Mouse (Mus musculus) heart, adult 10 weeks (tissue): ENCODE results near the gene Misp. TPM values are rescaled to one million over a fixed set of nuclear protein-coding genes. Genes with fewer than 3 reads are reported as not detected.

Experiments
- polyA plus RNA-seq: library from polyadenylated mRNA; stranded (reverse); fragments of 350-450 nt; fragmentation: Illumina TruSeq; extraction: RNeasy Lipid Tissue Mini Kit (QIAGEN cat#74804); gene quantifications from one replicate; pipeline ENCODE4 v1.2.3, GENCODE M21; 2014; ENCODE audit warnings: low read depth, low replicate concordance

Misp gene
- 0.99 TPM for polyA plus RNA-seq

DNA sequence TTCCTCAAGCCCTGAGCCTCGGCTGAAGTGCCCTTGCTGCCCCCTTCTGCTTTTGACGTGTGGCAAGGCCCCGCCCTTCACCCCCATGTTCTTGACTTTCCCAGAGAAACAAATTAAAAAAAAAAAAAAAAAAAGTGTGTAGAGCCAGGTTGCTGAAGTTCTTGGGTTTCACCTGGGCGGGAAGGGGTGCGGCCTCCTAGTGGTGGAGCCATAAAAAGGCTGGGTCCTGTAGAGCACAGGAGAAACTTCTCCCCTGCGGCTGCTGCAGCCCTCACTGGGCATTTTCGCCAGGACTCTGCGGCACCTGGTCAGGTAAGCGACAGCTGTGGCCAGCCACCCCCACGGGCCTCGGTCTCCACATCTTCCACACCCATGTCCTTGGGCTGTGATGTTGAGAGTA, at the start of gene Misp:
Gene Misp, plus strand, starts transcription at position 208 of the 400 bp plus-strand sequence.

GRCm38 (mm10) chr10:79777103-79777531, 43.7 kb upstream of the Misp start, which contains the start of gene Fstl3:
Gene Fstl3 (plus strand): TSS chr10:79777272.

GRCm38 (mm10) chr10:79790861-79791260, 29.9 kb upstream of the Misp start, which contains the start of gene Prss57:
Gene Prss57 (minus strand): TSS chr10:79790961.

GRCm38 (mm10) chr10:79793051-79793737, 27.6 kb upstream of the Misp start, which contains the start of gene Palm:
Gene Palm (plus strand): TSS chr10:79793572.

GRCm38 (mm10) chr10:79853860-79854795, 33.3 kb downstream of the Misp start, which contains the start of gene Ptbp1:
Gene Ptbp1 (plus strand): TSS chr10:79854427.

GRCm38 (mm10) chr10:79874290-79874862, 53.6 kb downstream of the Misp start, which contains the start of the genes Prtn3 and Plppr3:
Gene Prtn3 (plus strand): TSS chr10:79874476.
Gene Plppr3 (minus strand): TSS chr10:79874634.

Other genes starting within 250 kb of the Misp start
- not detected for gene Theg, start 233.7 kb upstream of the Misp start, polyA plus RNA-seq
- not detected for gene C2cd4c, start 207.0 kb upstream of the Misp start, polyA plus RNA-seq
- 2.7 TPM for gene Shc2, start 183.1 kb upstream of the Misp start, polyA plus RNA-seq
- gene Odf3l2, start 175.3 kb upstream of the Misp start, polyA plus RNA-seq = not detected
- not detected for gene Madcam1, start 156.4 kb upstream of the Misp start, polyA plus RNA-seq
- gene Tpgs1, start 151.6 kb upstream of the Misp start, polyA plus RNA-seq = 15.6 TPM
- 255 TPM for gene Cdc34, start 138.8 kb upstream of the Misp start, polyA plus RNA-seq
- gene Gzmm, start 132.0 kb upstream of the Misp start, polyA plus RNA-seq = 9.9 TPM
- gene Bsg, start 116.5 kb upstream of the Misp start, polyA plus RNA-seq = 2,003 TPM
- 13.4 TPM for gene Hcn2, start 104.4 kb upstream of the Misp start, polyA plus RNA-seq
- gene Polrmt, start 74.4 kb upstream of the Misp start, polyA plus RNA-seq = 44.1 TPM
- not detected for gene Fgf22, start 65.9 kb upstream of the Misp start, polyA plus RNA-seq
- 22.6 TPM for gene Rnf126, start 54.0 kb upstream of the Misp start, polyA plus RNA-seq
- 8.3 TPM for gene Fstl3, start 43.7 kb upstream of the Misp start, polyA plus RNA-seq
- gene Prss57, start 30.0 kb upstream of the Misp start, polyA plus RNA-seq = not detected
- gene Palm, start 27.4 kb upstream of the Misp start, polyA plus RNA-seq = 53.4 TPM
- gene Ptbp1, start 33.4 kb downstream of the Misp start, polyA plus RNA-seq = 38.6 TPM
- not detected for gene Prtn3, start 53.5 kb downstream of the Misp start, polyA plus RNA-seq
- gene Plppr3, start 53.6 kb downstream of the Misp start, polyA plus RNA-seq = 0.34 TPM
- gene Elane, start 65.3 kb downstream of the Misp start, polyA plus RNA-seq = not detected
- gene Cfd, start 69.9 kb downstream of the Misp start, polyA plus RNA-seq = 72.1 TPM
- 25.5 TPM for gene Med16, start 87.9 kb downstream of the Misp start, polyA plus RNA-seq
- not detected for gene Gm26602, start 89.9 kb downstream of the Misp start, polyA plus RNA-seq
- gene Kiss1r, start 96.0 kb downstream of the Misp start, polyA plus RNA-seq = 0.55 TPM
- 70.4 TPM for gene R3hdm4, start 100.2 kb downstream of the Misp start, polyA plus RNA-seq
- 1.1 TPM for gene Arid3a, start 106.1 kb downstream of the Misp start, polyA plus RNA-seq
- gene Wdr18, start 139.2 kb downstream of the Misp start, polyA plus RNA-seq = 21.5 TPM
- gene Grin3b, start 149.7 kb downstream of the Misp start, polyA plus RNA-seq = 0.18 TPM
- gene Tmem259, start 163.3 kb downstream of the Misp start, polyA plus RNA-seq = 104 TPM
- gene Cnn2, start 167.6 kb downstream of the Misp start, polyA plus RNA-seq = 40.1 TPM
- 7.2 TPM for gene Abca7, start 175.5 kb downstream of the Misp start, polyA plus RNA-seq
- 5.2 TPM for gene Arhgap45, start 195.7 kb downstream of the Misp start, polyA plus RNA-seq
- 122 TPM for gene Polr2e, start 218.8 kb downstream of the Misp start, polyA plus RNA-seq
- 933 TPM for gene Gpx4, start 226.2 kb downstream of the Misp start, polyA plus RNA-seq